Mouse (Mus musculus): ENCODE measurements around the gene Grin3b.

- TF ChIP-seq CTCF (IDR thresholded peaks at IDR 0.05; ENCODE audit: borderline replicate concordance, extremely low read depth, insufficient read depth, insufficient read length) (peak; percentile 51; the same call in 1 of the 2 replicates), POLR2A (IDR thresholded peaks at IDR 0.05; ENCODE audit: borderline replicate concordance, extremely low read depth, insufficient read depth, insufficient read length, poor library complexity, severe bottlenecking) (0 out of 2 replicates have a peak, but pooled peaks have one; percentile 17)
Measured at GRCm38 (mm10) chr10:79984195-79984816, 13.8 kb downstream of the Grin3b start, which contains the start of gene Tmem259.

Measured in brain, embryonic 14.5 days (tissue).